10 mouse cellular contexts compared by ENCODE assay signal in genomic region chr9:102423465-102423918, GRCm38 (mm10).
A peak's percentile ranks its signal among the peaks of the same experiment; 100 is the strongest.
DNase-seq lines count a peak whose midpoint lies in the region; ATAC-seq lines count a peak whose summit lies in the region.
"Had no signal": no experiment of that assay in that cellular context is flagged by ENCODE, and none has a peak within 500 bp of the region (broad histone marks: within the 10 kb centered on the region; RNA-seq: fewer than 3 reads in every experiment).

No protein-coding gene starts in this region.

- no peaks in the 10 kb centered on the region for H3K27me3 ChIP-seq in heart, embryonic 15.5 days
- H3K27me3 ChIP-seq in embryonic facial prominence, embryonic 10.5 days (replicated peaks; ENCODE audit: low read depth, poor library complexity, severe bottlenecking): peaks cover 15% of the 10 kb centered on the region; the same call in 1 of the 2 replicates
- H3K27me3 ChIP-seq in hindbrain, embryonic 16.5 days (replicated peaks; ENCODE audit: control insufficient read depth, insufficient read depth, low read length): no peaks in the 10 kb centered on the region
- H3K27me3 ChIP-seq in midbrain, embryonic 13.5 days: peaks cover 3% of the 10 kb centered on the region; the same call in 1 of the 2 replicates

- peak overlapping the region; percentile 17; the same call in 1 of the 2 replicates for H3K4me3 ChIP-seq in heart, embryonic 15.5 days
- peak overlapping the region; percentile 38 for H3K4me3 ChIP-seq in embryonic facial prominence, embryonic 10.5 days
- H3K4me3 ChIP-seq in hindbrain, embryonic 16.5 days (ENCODE audit: low read length): no peak overlapping the region
- H3K4me3 ChIP-seq in midbrain, embryonic 13.5 days (replicated peaks): no peak overlapping the region
- H3K4me3 ChIP-seq: erythroblast, embryonic 14.5 days had no signal

- no peak for DNase-seq in heart, postnatal 4 days
- no peak for DNase-seq in embryonic facial prominence, embryonic 10.5 days (ENCODE audit: low spot score)
- no peak for DNase-seq in frontal cortex, postnatal 10 days (ENCODE audit: low spot score in 2 of 2)
- DNase-seq in retina, postnatal 1 day: no peak
- DNase-seq in ovary, adult 18-20 months (ENCODE audit: low spot score): no peak

- H3K9ac ChIP-seq in heart, embryonic 15.5 days: no peak overlapping the region
- H3K9ac ChIP-seq in hindbrain, embryonic 16.5 days (ENCODE audit: low read depth, low read length): peak overlapping the region; percentile 1; the same call in 1 of the 2 replicates
- H3K9ac ChIP-seq in midbrain, embryonic 13.5 days (replicated peaks): peak overlapping the region; percentile 42

- no peaks in the 10 kb centered on the region for H3K9me3 ChIP-seq in heart, embryonic 15.5 days (replicated peaks)
- no peaks in the 10 kb centered on the region for H3K9me3 ChIP-seq in embryonic facial prominence, embryonic 10.5 days
- no peaks in the 10 kb centered on the region for H3K9me3 ChIP-seq in hindbrain, embryonic 16.5 days (ENCODE audit: control insufficient read depth, low read length)
- no peaks in the 10 kb centered on the region for H3K9me3 ChIP-seq in midbrain, embryonic 13.5 days

- H3K27ac ChIP-seq in heart, embryonic 15.5 days: no peak overlapping the region
- peak overlapping the region; percentile 85 for H3K27ac ChIP-seq in embryonic facial prominence, embryonic 10.5 days (replicated peaks)
- peak overlapping the region; percentile 66; the same call in 1 of the 2 replicates for H3K27ac ChIP-seq in hindbrain, embryonic 16.5 days (ENCODE audit: low read depth, low read length)
- peak overlapping the region; percentile 86 for H3K27ac ChIP-seq in midbrain, embryonic 13.5 days

- 43% methylated on average over 9 of the region's 9 CpGs for WGBS in heart, embryonic 15.5 days
- 13% methylated on average over 9 of the region's 9 CpGs for WGBS in embryonic facial prominence, embryonic 10.5 days
- 8% methylated on average over 9 of the region's 9 CpGs for WGBS in hindbrain, embryonic 16.5 days
- WGBS in midbrain, embryonic 13.5 days: 10% methylated on average over 9 of the region's 9 CpGs

- H3K4me2 ChIP-seq in heart, embryonic 15.5 days: peak overlapping the region; percentile 50
- H3K4me2 ChIP-seq in hindbrain, embryonic 16.5 days (ENCODE audit: low read length): peak overlapping the region; percentile 40; the same call in 1 of the 2 replicates
- H3K4me2 ChIP-seq in midbrain, embryonic 13.5 days (replicated peaks): peak overlapping the region; percentile 43

- H3K36me3 ChIP-seq in heart, embryonic 15.5 days: no peaks in the 10 kb centered on the region
- no peaks in the 10 kb centered on the region for H3K36me3 ChIP-seq in embryonic facial prominence, embryonic 10.5 days (replicated peaks)
- H3K36me3 ChIP-seq in hindbrain, embryonic 16.5 days (ENCODE audit: control insufficient read depth, insufficient read depth, low read length): no peaks in the 10 kb centered on the region
- H3K36me3 ChIP-seq in midbrain, embryonic 13.5 days: no peaks in the 10 kb centered on the region

- no peak for ATAC-seq in heart, embryonic 15.5 days (replicated peaks; ENCODE audit: insufficient number of reproducible peaks, insufficient read depth, low FRiP score, low read depth)
- peak; percentile 40 for ATAC-seq in hindbrain, embryonic 16.5 days
- peak; percentile 35; the same call in 1 of the 2 replicates for ATAC-seq in midbrain, embryonic 13.5 days
- ATAC-seq: CD4-positive, CD25-positive, alpha-beta regulatory T cell, adult 4 months had no signal

- peaks cover 12% of the 10 kb centered on the region; the same call in 1 of the 2 replicates for H3K4me1 ChIP-seq in heart, embryonic 15.5 days (replicated peaks)
- H3K4me1 ChIP-seq in embryonic facial prominence, embryonic 10.5 days: peaks cover 33% of the 10 kb centered on the region
- H3K4me1 ChIP-seq in hindbrain, embryonic 16.5 days (ENCODE audit: control insufficient read depth, insufficient read depth, low read depth, low read length): peaks cover 16% of the 10 kb centered on the region
- H3K4me1 ChIP-seq in midbrain, embryonic 13.5 days (replicated peaks): peaks cover 39% of the 10 kb centered on the region

Comparison
In these comparisons a context has a peak if more than half of its experiments do, and no peak if none do; other contexts are left out.
1. H3K4me3 ChIP-seq: peak in heart, embryonic 15.5 days (single experiment) and embryonic facial prominence, embryonic 10.5 days (single experiment); none in hindbrain, embryonic 16.5 days (single experiment) and midbrain, embryonic 13.5 days (single experiment).
2. Peak in every context shown above with its lines, with median percentiles within 50 percentile points of each other: H3K4me2 ChIP-seq.